Mouse (Mus musculus) right cerebral cortex, postnatal 36 days (tissue): ENCODE results near the gene Crebbp.
"Not testable (repeated sequence)": the region's sequence is repeated elsewhere in the genome, so short reads cannot be mapped to it uniquely, and the experiment has no call there.

ENCODE experiments used
- DNase-seq, 2 experiments: peaks; one replicate each; pipeline ENCODE4 v3.0.0; 2022; ENCODE audit warnings: low spot score in 2 of 2, mixed read lengths in 1 of 2

The Crebbp gene

DNA sequence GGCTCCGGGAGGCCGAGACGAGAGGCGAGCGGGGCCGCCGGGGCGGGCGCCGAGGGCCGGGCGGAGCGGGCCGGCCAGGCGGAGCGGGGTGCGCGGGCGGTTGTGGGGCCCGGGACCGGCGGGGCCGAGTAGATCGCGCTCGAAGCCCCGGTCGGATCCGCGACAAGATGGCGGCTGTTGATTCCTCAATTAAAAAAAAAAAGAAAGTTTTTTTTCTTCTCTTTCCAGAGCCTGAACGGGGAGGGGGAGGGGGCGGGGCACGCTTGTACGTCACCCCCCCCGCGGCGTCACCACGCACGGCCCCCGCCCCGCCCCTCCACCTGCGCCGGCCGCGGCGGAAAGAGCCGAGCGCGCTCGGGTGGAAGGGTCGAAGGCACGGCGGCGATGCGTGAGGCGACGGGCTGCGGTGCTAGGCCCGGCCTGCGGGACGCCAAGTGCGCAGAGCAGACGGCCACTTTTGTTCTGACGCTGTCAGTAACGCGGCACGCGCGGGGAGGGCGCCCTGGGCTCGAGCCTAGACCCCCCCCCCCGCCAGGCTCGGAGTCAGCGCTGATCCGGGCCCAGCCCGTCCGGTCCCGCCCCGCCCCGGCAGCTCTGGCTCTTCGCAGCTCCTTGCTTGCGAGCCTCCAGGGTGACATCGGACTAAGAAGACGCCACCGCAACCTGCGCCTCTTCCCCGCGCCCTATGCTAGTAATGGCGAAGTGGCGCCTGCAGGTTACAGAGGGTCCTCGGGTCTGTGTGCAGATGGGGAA lies at the start of gene Crebbp:
Gene Crebbp (minus strand): TSS at position 199 of the 753 bp plus-strand sequence.
- peak; percentile 81 to 87 for DNase-seq

DNA sequence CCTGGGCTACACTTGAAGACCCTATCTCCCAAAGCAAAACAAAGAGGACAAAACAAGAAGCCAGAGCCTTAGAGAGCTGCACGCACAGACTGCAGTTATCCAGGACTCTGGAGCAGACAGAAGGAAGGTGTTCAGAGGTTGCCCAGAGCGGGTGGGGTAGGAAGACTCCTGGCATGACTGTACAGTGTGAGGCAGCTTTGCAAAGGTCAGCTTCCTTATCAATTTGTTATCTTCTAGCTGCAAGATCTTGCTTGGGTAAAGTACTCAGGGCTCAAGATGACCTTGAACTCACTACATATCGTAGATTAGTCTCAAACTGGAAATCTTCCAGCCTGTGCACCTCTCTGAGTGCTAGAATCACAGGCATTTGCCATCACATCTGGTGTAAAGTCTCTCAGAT lies 49.7 kb upstream of the Crebbp start:
- no peak for DNase-seq

DNA sequence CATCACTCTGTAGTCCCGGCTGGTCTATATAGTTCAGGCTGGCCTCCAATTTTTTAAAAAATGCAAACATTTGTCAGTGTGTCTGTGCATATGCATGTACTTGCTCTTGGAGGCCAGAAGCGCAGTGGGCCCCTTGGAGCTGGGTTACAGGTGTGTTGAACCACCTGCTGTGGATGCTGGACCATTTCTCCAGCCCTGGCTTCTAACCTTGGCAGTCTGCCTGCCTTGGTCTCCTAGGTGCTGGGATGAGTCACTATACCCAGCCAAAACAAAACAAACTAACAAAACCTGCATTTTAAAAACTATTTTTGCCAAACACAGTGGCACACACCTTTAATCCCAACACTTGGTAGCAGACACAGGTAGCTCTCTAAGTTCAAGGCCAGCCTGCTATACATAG lies 43.7 kb upstream of the Crebbp start:
- no peak for DNase-seq

DNA sequence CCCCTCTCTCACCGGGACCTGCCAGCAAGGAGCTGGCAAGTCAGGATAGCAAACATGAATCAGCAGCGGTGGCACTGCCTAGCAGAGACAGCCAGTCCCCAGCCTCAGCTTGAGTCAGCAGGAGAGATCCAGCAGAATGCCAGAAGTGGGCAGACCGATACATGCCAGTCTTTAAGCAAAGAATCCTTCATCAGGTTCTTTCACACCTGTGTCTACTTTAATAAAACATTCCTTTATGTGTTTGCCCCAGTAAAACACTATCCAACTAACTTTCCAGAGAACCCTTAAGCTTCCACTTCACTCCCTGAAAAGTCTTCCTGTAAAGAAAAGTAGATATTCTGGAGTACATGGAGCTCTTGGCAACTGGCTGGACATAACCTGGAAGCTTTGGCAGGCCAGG lies 35.0 kb upstream of the Crebbp start:
- DNase-seq: no peak

DNA sequence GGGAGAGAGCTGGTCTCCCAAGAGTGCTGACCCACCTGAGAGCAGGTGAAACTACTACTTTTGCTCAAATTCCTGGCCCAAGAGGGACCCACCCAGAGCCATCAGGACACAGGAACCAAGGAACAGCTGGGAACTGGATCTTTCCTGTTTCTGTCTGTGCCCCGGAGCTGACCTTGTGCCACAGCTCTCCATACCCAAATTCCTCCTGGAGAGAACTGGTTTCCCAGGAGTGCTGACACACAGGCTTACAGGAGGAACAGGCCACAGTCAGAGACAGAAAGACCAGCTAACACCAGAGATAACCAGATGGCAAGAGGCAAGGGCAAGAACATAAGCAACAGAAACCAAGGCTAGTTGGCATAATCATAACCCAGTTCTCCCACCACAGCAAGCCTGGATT lies 31.4 kb upstream of the Crebbp start:
- not testable (repeated sequence) for DNase-seq

DNA sequence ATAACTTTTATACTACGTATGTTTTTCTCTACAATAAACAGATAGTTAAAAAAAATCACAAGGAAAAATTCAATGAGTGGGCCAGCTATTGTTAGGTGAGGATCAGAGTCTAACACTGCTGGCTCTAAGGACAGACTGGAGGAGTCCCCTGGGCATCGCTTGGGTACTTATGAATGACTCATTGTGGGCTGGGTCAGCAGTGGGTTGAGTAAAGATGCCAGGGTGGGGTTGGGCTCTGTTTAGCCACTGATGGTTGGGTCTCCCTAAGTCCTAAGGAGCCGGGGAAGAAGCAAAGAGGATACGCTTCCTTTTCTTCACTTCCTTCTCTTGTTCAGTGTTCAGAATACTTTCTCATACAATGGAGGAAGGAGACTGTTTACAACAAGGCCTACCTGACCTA lies 22.3 kb upstream of the Crebbp start:
- no peak for DNase-seq

DNA sequence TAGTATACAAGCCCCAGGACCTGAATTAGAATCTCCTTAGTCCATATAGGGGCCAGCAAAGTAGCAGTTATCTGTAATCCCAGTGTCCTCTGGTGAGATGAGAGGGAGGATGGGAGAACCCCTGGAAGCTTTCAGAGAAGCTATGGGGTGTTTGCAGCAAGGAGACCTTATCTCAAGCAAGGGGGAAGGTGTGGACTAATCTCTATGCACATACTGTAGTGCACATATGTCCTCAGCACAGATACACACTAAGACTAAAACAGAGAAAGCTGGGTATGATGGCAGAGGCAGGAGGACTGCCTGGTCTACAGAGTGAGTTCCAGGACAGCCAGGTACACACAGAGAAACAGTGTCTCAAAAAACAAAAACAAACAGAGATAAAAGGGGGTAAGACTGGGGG lies 21.8 kb upstream of the Crebbp start:
- DNase-seq: no peak

DNA sequence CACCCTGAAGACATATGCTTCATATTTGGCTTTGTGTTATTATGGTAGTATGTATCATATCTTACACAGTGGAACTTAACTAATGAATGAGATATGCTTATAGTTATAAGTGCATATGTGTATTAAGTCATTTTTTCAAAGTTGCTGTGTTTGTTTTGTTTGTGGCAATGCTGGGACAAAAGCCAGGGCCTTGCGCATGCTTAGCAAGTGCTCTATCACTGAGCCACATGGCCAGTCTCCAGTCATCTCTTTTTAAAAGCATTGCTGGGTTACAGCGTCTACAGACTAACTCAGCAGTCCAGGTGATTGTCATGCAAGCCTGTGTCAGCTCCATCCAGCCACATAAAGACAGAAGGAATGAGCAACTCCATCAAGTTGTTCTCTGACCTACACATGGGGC lies 12.0 kb upstream of the Crebbp start:
- no peak for DNase-seq

DNA sequence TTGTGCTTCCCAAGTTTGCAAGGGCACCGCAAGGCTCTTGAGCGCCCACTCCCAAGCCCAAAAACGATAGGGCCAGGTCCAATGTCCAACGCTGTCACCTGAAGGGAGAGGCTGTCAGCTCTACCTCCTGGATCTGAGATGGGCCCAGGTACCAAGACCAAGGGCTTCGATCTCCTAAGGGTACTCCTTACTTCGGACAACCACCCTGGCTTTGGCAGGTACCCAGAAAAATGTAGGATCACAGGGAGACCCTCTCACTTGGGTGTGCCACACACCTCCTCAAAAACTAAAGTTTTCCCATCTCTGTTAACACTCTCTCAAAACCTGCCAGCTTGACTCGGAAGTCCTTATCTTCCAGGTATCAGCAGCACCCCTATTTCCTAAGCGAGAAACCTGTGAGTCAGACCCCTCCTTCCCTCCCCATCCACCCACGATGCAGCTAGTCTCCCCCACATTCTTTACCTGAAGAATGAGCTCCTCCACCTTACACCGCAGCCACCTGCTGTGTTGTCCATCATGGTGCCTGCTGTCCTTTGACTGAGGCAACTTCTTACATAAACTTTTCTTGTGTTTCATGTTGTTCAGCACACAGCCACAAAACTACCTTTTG lies 939 bp upstream of the Crebbp start:
- no peak for DNase-seq

DNA sequence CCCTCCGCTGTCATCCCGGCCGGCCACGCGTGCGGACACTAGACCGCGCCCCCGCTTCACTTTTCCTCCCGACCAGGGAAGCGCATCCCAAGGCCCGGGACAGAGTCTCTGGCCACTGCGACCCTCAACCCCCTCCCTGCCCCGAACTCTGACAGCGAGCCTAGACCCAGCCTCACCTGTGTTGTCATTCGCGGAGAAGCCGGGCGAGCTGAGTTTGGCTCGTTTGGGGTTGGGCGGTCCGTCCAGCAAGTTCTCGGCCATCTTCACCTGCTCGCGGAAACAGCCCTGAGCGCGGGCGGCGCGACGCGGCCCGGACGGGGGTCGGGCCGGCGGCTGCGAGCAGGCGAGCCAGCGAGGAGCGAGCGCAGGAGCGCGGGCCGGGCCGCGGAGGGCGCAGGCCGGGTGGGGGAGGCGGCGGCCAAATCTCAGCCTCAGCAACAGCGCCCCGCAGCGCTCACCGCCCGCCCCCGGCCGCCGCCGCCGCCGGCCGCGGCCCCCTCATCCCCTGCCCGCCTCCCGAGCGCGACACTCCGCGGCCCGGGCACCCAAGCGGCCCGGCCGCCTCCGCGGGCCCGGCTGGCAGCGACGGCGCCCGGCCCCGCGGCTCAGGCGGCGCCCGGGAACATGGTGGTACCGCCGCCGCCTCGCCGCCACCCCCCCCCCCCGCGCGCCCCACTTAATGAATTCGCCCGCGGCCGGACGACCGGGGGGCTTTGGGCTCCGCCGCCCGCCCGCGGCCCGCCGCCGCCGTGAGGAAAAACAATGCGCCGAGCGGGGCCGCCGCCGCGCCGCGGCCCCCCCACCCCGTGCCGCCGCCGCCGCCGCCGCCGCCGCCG lies 616 bp downstream of the Crebbp start:
- DNase-seq: peak; percentile 23 to 55

DNA sequence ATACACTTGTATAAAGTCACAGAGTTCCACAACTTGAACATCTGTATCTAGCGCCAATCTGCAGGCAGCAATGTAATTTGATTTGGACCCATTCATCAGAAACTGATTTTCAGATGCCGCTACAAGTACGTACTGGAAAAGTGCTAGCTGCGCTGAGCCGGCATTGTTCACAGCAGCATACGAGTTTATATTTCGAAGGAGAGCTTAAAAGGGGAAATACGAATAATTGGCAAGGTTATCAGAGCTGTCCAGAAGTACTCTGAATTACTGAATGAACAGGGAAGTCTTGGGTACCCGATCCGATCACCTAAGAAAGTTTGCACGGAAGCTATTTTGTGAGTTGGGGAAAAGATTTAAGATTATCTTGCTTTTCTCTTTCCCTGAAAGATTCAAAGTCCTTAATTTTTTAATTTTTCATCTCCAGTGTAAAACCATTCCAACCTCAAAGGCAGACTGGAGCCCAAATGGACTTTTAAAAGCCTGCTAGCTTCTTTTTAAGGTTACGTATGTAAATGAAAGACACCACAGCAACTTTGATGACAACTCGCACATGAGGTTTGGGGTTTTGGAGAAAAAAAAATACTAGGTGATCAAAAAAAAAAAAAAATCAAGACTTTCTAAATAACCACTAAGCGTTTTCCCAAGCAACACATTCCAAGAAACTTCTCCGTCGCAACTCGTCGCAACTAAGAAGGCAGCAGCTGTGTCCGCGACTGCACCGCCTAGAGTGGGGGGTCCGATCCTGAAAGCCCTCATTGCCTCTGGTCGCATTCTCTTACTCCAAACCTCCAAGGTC lies 1.4 kb downstream of the Crebbp start:
- no peak for DNase-seq

DNA sequence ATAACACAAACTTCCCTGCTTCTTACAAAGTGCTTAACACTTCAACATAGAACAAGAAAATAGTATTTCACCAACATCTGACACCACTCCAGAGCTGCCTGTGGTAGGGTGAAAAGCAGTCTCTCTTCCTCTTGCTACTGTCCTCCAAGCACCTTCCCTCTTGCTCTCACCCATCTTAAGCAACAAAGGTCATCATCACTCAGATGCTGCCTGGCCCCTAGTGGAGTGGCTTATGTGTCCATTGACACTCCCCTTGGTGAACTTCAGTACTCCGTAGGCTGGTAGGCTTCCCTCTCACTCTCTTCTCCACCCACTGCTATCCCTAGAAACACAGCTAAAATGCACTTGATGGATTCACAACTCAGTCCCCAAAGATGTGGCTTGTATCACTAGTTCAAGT lies 3.5 kb downstream of the Crebbp start:
- no peak for DNase-seq

DNA sequence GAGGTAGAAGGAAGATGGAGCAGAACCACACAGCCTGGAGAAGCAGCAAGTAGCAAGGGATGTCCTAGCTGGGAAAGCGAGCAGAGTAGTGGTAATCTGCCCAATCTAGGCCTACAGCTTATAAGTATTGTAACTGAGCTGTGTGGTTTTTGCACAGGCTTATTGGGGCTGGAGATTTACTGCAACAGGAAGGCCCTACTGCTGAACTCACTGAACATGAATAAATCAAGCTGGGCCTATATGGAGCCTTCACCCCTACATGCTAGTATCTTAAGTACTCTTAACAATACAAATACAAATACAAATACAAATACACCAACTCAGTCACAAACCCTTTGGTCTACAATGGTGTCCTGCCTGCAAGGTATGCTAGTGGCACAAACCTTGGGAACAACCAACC lies 10.2 kb downstream of the Crebbp start:
- DNase-seq: no peak

DNA sequence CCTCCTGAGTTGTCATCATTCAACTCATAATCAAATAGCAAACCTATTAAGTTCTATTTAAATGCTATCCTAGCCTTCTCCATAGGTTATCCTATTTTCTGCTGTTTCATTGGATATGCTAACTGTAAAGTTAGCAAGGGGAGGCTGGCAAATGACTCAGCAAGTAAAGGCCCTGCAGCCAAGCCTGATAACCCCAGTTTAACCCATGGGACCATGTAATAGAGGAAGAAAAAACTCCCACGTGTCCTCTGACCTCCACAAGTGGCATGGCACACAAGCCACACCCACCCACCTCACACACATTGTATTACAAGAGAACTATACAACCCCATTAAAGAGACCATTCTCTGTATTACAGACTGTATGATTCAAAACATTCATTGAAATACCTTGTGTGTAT lies 13.8 kb downstream of the Crebbp start:
- DNase-seq: no peak

DNA sequence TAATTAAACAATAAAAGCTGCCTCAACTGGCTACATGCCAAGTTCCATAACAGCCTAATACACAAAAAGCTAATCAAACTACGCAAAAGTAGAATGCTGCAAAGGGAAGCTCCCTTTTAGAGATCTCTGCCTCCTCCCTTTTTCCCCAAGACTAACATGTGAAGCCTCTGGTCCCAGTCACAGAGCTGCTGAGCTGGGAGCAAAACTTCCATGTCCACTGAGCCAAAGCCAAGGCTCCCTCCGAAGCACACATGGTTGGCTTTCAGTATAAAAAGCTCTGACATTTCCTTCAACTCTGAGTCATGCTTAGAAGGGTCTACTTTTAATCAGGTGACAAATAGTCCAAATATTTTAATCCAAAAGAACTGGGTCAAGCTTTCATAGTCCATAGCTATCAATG lies 14.2 kb downstream of the Crebbp start:
- DNase-seq: no peak

DNA sequence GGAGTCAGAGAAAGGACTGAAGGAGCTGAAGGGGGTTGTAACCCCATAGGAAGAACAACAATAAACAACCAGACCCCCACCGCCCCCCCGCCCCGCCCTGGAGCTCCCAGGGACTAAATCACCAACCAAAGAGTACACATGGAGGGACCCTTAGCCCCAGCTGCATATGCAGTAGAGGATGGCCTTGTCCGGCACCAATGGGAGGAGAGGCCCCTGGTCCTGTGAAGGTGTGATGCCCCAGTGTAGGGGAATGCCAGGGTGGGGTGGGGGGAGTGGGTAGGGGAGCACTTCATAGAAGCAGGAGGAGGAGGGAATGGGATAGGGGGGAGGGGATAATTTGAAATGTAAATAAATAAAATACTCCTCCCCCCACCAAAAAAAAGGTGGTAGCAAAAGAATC lies 15.8 kb downstream of the Crebbp start:
- DNase-seq: no peak

DNA sequence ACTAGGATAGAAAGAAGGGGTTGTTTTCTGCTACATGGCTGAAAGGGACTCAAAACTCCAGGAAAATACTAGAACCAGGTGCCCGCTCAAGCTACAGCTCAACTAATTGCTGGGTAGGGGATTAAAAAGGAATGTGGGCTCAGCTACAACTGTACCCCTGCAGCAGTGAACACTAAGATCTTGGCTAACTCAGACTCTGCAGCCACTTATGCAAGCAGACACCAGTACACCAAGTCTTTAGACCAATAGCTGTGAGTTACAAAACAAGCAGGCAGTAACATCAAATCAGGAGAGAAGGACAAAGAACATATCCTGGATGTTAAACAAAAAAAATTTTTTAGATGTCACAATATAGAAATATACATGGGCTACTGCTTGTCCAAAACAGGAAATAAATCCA lies 23.6 kb downstream of the Crebbp start:
- DNase-seq: no peak

DNA sequence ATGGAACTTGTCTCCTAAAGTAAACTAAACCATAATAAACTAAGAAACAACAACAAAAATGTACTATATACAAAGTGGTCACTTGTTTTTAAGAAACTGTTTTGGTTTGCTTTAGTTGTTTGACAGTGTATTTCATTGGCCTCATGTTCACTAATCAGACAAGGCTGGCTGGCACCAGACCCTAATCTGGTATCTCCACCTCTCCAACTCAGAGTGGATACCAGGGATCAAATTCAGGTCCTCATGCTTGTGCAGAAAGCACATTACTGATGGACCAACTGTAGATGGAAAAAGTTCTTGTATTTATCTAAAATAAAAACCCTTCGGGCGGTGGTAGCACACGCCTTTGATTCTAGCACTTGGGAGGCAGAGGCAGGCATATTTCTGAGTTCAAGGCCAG lies 38.7 kb downstream of the Crebbp start:
- DNase-seq: no peak

DNA sequence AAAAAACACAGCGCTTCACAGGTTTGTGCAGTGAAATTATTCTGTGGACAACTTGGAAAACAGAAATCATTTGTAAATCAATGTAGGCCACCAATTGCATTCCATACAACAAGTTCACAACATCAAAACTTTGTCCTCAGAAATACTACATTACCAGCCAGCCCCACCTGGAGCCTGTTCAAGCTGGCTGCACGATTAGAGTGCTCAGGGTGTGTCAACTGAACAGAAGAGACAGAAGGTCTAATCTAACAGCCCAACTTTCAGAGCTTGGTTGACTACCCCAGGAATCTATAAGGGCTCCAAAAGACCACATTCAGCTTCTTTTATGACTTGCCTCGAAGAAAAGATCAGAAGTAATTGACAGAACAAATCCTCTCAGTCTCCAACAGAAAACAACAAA lies 44.3 kb downstream of the Crebbp start:
- DNase-seq: no peak

DNA sequence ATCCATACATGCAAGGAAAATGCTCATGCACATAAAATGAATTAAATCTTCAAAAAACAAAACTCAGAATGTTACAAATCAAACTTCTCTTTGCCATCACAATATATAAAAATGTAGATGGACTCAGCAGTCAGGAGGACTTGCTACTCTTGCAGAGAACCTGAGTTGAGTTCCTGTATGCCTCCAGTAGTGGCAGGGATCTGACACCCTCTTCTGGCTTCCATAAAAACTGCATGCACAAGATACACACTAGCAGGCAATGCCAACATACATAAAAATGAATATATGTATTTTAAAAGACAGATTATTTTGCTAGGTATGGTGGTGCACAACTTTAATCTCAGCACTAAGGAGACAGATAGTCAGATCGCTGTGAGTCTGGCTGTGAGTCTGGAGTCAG lies 45.3 kb downstream of the Crebbp start:
- no peak for DNase-seq

DNA sequence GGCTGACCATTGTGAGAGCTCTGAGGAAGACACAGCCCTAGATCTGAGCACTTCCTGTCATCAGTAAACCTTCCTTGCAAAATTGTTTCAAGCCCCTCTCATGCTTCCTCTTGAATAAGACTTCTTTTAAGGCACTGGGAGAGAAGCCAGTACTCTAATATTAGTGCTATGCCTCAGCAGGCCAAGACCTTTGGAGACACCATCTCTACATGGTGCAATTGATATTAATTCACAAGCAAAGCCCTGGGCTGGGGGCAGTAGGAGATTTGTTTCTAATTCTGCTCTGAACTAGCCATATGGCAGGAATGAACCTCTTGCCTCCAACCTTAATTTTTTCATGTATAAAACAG lies 52.9 kb downstream of the Crebbp start:
- no peak for DNase-seq

DNA sequence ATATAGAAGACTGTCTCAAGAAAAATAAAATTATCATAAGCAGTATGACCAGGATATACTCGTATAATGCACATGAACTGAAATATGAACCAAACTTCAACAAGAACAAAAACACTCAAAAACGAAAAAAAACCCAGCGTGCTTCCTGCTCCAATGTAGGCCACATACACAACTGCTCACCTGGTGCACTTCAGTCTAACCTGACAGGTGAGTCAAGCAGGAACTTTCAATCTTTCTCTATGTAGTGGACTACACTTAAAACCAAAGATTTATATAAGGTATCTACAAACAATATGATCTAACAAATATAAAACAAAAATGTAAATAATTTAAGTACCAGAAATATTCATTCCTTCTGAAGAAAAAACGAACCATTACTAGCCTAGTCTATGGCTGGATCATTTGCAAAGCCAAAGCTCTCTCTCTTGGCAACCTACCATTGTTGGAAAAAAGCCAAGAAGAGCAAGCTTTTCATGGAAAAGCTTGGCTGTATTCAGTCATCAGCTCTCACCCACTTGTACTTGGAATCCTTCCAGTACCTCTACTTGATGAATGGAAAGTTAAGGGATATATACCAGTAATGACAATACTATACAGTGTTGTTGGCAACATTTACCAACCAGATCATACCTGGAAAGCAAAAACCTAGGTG lies 53.4 kb downstream of the Crebbp start:
- peak; percentile 24 to 52 for DNase-seq
